Mouse (Mus musculus) adrenal gland, adult (tissue): ENCODE results near the gene Art4.

Source experiments
- DNase-seq, 2 experiments: peaks; one replicate each; pipeline ENCODE4 v3.0.0; 2022 to 2023; ENCODE audit warnings: low spot score in 1 of 2; ENCODE audit not compliant: inconsistent age in 2 of 2

Gene Art4

DNA sequence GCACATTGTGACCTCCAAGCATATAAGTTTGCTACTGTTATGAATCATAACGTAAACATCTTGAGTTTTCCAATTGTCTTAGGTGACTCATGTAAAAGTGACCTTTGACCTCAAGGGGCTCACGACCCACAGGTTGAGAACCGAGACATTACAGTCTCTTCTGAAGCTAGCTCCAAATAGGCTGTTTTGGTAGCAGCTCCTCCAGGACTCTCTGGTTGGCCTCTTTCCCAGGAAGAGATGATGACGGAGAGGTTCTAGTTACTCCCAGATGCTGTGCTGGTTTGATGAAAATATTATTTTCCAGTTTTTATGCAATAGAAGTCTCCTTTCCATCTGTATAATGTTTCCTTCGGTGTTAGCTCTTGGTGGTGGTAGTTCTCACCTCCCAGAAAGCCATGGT lies 11.4 kb upstream of the Art4 start:
- DNase-seq = no peak

DNA sequence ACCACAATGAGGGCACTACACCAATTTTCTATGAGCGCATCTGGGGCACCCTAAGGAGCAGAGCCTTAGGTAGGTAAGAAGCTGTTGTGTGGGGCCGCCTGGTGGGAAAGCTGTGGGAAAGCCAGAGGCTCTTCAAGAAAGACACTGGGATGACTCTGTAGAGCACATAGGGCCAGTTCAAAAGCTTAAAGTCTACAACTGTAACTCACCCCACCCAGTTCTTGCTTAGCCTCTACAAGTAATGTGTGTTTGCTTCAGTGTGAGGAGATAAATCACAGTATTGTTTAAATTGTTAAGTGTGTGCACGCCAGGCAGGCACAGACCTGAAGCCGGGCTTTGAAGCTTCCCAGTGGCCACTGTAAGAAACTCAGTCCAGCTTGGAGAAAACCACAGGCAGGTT lies 8.6 kb upstream of the Art4 start:
- no peak for DNase-seq

DNA sequence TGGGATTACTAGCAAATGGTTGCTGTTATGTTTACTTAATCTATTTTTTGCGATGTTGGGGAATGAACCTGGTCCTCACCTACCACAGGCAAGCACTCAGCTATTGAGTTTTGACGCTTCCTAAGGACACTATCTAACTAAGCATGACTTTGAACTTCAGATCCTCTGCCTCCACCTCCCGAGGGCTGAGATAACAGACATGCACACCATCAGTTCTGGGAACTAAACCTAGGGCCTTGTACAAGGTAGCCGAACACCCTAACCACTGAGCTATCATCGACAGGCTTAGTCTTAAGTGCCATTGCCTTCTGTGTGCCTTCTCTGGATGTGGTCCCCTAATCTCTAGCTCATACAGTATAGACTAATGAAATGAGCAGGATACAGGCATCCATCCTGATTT lies 7.8 kb upstream of the Art4 start:
- no peak for DNase-seq

DNA sequence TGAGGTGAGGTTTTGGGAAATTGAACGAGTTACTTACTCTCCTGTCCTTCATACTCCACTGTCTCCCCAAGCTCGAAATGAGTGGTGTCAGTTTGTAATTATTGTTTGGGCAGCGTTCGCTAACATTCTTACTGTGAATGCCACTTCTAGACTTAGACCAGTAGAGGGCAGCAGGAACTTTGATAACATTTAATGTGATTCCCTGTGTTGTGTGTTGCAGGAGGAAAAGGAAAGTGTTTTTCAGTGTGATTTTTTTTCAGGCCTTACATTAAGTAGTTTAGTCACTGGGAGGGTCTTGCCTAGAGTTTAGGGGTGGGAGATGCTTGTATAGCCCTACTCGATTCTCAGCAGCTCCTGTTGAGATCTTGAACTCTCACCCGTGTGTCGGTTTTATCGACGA lies 3.5 kb upstream of the Art4 start:
- DNase-seq = peak in 1 of 2 experiments; percentile 74

DNA sequence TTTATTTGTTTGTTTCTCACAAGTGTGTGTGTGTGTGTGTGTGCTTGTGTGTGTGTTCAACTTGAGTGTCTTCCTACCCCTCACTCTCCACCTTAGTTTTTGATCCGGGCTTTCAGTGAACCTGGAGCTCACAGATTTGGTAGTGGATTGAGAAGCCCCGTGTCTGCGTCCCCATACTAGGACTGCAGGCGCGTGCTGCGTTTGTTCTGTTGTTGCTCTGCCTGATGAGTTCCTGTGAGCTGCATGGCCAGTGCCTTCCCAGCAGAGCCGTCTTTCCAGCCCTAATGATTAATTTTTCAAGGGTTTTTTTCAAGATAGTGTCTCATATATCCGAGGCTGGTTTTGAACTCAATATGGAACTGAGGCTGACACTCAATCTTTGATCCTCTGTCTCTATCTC lies 887 bp upstream of the Art4 start:
- DNase-seq = no peak

DNA sequence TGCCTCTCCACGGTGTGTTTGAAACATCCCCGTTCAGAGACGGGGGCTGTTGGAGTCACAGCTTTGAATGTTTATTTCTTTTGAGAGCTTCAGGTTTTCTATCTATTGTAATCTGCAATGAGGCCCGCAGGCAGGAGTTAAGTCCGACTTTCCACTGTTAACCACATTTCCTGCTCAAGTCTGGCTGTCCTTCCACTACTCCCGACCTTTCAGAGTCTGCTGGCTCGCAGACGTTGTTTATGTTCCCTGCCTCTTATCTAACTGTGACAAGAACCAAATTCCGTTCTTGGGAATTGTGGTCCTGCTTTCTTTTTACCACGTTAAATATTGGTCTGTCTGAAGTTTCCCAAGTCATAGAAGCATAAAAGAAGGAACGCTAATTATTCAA lies 334 bp upstream of the Art4 start:
- peak in 1 of 2 experiments; percentile 51 for DNase-seq

DNA sequence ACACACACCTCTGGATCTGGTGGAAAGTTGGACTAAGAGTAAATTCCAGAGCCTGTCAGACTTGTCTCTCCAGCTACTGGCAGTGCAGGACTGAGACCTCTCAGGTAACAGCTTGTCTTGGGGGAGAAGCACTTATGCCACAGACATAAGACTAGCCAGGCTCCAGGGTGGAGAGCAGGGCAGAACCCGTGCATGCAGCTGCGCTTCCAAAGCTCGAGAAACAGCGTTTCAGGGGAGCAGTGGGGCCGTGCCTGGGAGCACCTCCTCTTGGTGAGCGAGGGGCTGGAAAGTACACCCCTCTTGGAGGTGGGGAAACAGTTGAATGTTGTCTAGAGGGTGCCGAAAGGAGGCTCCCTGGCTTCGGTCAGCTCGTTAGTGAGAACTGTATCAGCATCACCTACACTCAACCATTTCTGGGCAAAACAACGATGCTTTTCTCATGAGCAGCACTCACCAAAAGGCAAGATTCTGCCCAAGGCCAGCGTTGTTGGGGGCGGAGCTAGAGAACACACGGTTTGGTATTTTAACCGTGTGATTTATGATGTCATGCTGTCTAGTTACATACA lies 1.4 kb downstream of the Art4 start:
- peak; percentile 34 to 67 for DNase-seq

DNA sequence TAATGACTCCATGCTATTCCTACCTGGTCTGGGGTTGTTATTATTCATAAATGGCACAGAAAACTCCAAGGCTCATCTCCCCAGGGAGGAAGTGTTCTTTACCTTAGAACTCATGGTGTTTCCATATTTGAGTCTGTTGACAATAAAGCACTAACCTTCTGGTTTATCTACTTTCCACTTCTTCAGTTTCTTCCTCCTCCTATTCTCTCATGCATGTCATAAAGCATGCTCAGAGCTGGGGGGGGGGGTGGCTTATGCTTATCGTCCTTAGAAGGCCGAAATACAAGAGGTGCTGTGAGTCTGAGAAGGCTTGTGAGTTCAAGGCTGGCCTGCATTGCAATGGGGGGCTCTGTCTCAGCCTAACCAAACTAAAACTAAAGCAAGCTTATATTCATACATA lies 2.4 kb downstream of the Art4 start:
- no peak for DNase-seq

DNA sequence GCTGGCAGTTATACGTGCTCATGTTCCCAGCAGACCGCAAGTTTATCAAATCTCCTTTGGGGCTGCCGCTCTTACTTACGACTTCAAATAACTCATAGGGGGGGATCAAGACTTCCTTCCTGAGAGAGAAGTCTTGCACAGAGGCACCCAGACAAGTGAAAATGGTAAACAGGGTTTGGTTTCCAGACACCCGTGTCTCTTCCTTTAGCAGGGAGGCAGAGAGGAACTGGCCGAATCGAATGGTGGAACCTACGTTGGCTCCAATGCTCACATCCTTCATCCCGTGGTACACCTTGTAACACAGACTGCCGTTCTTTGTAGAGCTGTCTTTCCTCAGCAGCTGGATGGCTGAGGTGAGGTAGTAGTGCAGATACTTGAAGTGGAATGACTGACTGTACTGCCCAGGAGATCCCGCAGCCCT lies 3.2 kb downstream of the Art4 start:
- DNase-seq = no peak

DNA sequence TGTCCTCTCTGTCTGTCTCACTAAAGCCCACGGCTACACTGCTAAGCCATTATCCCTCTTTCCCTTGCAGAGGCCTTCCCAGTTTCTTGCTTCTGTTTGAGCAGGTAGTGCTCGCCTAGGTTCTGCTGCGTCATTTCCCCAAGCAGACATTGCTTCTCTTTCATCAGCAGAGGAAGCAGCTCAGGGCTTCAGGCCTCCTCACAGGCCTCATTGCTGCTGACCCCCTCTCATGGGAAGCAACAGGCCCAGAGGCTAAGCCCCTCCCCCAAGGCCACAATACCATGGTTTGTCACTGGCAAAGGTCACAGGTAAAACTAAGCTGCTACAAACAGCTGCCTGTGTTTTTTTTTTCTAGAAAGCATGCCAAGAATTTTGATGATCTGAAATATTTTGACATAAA lies 4.8 kb downstream of the Art4 start:
- DNase-seq = peak in 1 of 2 experiments; percentile 29

DNA sequence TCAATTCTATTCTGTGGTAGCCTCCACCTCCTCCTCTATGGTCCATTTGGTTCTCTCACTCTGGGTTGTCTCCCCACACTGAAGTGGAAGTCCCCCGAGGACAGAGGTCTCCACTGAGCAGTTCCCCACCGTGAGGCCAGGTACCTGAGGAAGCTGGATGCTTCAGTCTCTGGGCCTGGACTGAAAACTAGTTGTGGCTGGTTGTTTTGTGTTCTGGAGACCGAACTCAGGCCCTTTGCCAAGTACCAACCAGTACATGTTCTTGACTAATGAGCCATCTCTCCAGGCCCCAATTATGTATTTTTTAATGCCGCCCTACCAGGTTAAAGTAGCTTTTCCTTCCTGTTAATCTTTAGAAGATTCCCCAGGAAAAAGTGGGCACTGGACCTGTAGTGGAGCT lies 5.2 kb downstream of the Art4 start:
- DNase-seq = no peak

DNA sequence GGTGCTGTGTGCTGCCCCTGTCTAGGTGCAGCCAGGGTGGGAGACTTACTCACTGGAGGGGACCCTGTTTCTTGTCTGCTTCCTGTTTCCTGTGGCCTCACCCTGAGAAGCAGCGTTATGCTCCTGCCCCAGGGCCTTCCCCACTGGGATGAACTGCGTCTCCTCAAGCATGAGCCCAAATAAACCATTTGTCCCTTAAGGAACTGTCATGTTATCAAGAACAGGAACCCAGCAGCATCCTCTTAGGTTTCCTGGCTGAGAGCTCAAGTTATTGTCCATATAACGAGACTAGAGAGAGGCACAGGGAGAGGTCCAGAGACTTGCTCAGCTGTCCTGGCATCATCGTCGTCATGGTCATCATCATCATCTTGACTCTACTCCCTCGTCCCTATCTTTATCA lies 7.3 kb downstream of the Art4 start:
- DNase-seq = no peak

DNA sequence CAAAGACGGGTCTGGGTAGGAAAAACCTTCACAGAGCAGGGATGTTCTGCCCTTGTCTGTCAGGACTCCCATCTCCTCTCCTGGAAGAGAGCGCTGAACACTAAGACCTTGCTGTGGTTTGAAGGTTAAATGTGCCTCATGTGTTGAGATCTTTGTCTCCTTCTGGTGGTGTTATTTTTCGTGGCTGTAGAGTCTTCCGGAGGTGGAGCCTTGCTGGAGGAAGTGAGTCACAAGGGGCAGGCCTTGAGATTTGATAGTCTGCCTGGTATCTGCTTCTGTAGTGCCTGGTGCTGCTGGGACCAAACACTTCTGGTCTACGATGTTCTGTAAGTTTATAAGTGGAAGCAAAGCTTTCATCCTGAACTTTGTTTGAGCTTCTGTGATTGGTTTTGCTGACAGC lies 8.6 kb downstream of the Art4 start:
- DNase-seq = no peak

DNA sequence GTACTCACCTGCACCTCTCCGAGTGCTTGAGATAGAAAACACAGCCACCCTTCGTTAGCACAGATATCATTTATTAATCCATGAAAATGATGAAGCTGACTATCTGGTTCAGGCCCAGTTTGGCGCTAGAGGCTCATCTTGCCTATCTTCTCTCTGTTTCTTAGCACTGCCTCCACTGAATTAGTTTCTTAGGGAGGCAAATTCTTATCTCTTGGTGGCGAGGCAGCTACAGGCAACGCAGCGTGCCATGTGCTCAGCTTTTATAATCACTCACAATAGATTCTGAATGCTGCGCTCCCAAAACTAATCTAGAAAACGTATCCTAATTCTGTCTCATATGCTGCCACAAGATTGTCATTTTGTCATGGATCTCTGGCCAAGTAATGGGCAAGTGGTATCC lies 9.1 kb downstream of the Art4 start:
- DNase-seq = no peak

DNA sequence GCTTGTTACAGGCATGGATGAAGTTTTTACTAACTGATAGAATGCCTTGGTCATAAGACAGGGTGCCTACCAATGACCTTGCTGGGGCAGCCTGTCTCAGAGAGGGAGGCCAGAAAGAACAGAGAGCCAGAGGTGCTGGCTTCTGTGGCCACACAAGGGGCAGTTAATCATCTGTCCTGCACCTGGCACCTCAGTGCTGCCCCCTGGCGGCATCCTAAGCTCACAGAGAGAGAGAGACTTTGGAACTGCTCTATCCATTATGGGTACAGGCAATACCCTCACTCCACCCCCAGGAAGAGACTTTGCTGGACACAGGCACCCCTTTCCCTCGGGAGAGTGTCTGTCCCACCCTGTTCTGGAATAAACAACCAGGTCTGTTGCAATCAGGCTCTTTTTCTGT lies 9.7 kb downstream of the Art4 start:
- DNase-seq = peak; percentile 50 to 81

DNA sequence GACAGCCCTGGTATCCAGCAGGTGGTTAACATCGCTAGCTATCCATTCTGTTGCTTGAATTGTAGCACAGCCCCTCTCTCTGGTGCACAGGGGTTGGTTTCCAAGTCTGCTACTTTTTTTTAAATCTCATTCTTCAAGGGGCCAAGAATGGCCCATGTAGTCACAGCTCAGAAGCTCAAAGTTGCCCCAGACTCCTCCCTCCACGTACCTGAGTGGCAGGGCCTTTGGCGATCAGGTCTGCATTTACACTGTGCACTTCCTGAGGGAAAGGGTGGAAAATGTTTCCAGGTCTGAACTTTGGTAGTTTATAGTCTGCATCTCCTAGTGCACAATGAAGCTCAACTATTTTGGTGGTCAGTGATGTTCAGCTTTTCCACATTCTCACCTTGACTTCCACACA lies 10.3 kb downstream of the Art4 start:
- DNase-seq = no peak

DNA sequence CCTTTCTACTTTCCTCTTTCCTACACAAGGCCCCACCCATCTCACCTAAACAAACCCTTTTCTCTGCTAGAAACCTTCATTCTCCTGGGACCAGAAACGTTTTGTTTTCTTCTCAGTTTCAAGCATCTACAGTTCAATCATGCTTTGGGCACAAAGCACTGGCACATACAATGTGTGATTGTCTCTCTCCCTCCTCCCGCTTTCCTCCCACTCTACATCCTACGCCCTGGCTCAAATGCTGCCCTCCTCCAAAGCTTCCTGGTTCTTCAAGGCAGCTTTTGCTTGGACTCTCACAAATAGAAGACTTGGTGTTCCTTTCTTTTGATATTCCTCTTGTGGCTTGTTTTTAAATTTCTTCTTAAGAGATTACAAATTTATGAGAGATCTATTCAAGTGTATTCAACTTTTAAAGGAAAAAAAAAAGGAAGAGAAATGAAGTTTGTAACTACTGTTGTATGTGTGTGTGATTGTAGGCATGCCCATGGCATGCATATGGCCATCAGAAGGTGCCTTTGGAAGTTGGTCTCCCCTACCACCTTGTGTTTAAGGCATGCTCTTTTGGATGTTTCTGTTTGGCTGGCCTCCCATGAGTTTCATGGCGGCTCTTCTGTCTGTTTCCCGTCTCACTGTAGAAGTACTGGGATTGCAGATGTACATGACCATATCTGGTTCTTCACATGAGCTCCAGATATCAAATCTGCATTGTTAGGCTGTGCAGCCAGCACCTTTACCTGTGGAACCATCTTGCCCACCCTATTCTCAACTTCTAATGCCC lies 11.6 kb downstream of the Art4 start:
- no peak for DNase-seq

DNA sequence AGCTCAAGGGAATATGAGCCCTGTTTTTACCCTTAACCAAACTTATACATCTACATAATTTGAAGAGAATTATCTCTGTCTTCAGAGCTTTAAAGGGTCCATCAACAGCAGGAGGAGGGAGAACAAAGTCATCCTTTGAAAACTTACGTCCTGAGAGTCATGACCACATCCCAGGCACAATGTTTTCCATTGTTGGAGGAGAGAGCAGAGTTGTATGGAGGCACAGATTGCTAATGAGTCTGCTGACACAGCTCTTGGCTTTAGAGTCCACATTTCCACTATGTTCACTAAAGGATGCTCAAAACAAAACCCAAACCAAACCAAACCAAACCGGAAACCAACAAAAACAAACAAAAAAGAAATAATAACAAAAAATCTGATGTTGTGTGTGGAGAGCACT lies 12.6 kb downstream of the Art4 start:
- DNase-seq = no peak

DNA sequence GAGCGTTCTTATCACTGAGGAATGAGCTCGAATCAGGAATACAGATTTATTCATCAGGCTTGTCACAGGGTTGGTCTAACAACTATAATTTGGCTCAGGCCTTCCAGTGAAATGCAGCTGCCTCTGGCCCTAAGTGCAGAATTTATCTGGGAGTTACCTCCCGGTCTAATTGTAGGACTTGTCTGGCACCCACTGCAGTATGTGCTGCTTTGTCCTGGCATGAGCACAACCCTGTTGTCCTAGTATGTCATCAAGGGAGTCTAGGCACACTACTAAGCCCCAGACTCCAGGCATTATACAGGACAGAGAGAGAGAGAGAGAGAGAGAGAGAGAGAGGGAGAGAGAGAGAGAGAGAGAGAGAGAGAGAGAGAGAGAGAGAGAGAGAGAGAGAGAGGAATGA lies 20.2 kb downstream of the Art4 start:
- no peak for DNase-seq

DNA sequence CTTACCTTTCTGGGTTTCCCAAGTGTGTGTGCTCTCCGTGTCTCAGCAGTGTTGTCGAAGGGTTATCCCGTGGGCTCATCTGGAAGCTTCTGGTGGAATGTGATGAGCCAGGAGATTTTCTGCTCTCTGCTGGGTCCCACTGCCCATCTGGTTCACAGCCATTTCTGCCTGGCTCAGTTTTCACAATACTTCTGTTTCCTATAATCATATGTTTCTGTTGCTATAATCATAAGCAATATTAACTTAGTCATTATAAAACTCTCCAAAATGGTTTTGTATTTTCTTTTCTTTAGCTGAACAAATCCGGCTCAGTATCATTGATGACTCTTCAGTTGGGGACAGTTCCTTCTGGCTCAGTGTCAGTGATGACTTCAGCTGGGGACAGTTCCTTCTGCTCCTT lies 22.2 kb downstream of the Art4 start, which contains the start of gene Smco3:
Gene Smco3 (minus strand): TSS at position 101 of the 400 bp plus-strand sequence.
- DNase-seq = no peak

DNA sequence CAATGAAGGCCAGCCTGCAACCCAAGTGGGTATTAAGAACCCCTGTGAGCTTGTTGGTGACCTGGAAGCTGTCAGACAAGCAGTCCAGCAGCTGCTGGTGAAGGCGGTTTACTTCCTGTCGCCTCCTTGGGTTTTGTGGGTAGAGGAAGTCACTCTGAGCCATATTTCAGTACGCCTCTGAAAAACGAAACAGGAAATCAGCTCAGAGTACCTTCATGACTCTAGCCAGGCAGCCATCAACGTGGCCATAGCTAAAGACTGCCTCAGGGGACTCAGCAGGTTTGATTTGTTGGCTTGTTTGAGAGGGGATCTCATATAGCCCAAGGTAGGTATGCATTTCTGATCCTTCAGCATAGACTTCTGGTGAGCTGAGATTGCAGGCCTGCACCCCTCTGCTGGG lies 25.8 kb downstream of the Art4 start:
- DNase-seq = no peak

DNA sequence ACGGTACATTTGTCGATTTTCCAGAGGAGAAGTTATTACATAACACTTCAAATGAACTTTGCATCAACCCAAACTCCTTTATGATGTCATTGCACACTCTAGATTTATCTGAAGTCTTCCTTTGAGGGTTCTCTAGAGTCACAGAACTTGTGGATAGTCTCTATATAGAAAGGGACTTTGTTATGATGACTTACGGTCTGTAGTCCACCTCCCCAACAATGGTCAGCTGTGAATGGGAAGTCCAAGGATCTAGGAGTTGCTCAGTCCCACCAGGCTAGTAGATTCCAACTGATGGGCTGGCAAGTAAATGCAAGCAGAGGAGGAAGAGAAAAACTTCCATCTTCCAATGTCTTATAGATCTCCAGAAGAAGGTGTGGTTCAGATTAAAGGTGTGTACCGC lies 28.9 kb downstream of the Art4 start:
- DNase-seq = peak in 1 of 2 experiments; percentile 50
